8 mouse cellular contexts compared by ENCODE assay signal in genomic region chr11:120349986-120350702, GRCm38 (mm10). TPM values are rescaled to one million over a fixed set of nuclear protein-coding genes. Genes with fewer than 3 reads are reported as not detected.
DNase-seq lines count a peak whose midpoint lies in the region; ATAC-seq and TF ChIP-seq lines count a peak whose summit lies in the region.

No protein-coding gene starts in this region.

- peaks cover 3% of the 10 kb centered on the region for H3K36me3 ChIP-seq in hindbrain, postnatal 0 days (ENCODE audit: insufficient read depth, low read length)

- peak overlapping the region; percentile 98 for H3K4me3 ChIP-seq in gastrocnemius, adult 2 months
- H3K4me3 ChIP-seq in hindbrain, postnatal 0 days (ENCODE audit: low read length) = peak overlapping the region; percentile 99

- peak overlapping the region; percentile 100 for H3K27ac ChIP-seq in gastrocnemius, adult 2 months
- H3K27ac ChIP-seq in hindbrain, postnatal 0 days = peak overlapping the region; percentile 100

- peak; percentile 96 for DNase-seq in R1 (ENCODE audit: low read depth, low spot score)
- DNase-seq in cerebellum, postnatal 25 days = peak; percentile 77 to 88
- DNase-seq in gastrocnemius, adult 2 months = peak; percentile 97
- DNase-seq in hindbrain, postnatal 0 days (ENCODE audit: low spot score) = peak; percentile 92
- DNase-seq in left cerebral cortex, postnatal 10 days (ENCODE audit: extremely low spot score in 1 of 2, low spot score in 2 of 2) = peak; percentile 71 to 92
- peak; percentile 75 for DNase-seq in right cerebral cortex, postnatal 14 days
- DNase-seq in yolk sac, embryonic 10.5 days (ENCODE audit: low spot score) = peak; percentile 97

- H3K27me3 ChIP-seq in hindbrain, postnatal 0 days (ENCODE audit: insufficient read depth, low read length) = no peaks in the 10 kb centered on the region

- peak; percentile 68 for ATAC-seq in hindbrain, postnatal 0 days
- ATAC-seq in megakaryocyte progenitor cell, adult 5-6 weeks (replicated peaks; ENCODE audit: poor library complexity) = peak; percentile 35

- H3K9me3 ChIP-seq in hindbrain, postnatal 0 days (ENCODE audit: low read length) = no peaks in the 10 kb centered on the region

- WGBS in hindbrain, postnatal 0 days = under 1% methylated on average over 67 of the region's 68 CpGs

- intact Hi-C loops in gastrocnemius, adult 2 months (cut with DNase I) = loop anchor here (2.0 kb wide), 1 partner anchor 29 kb away; the partner anchor contains the start of gene Faap100
- intact Hi-C loops in left cerebral cortex, postnatal 10 days (cut with DNase I) = loop anchor here (2.0 to 5.0 kb wide), 2 partner anchors 117 to 163 kb away; partner anchors contain the start of gene Bahcc1

- peak overlapping the region; percentile 97 for H3K4me2 ChIP-seq in hindbrain, postnatal 0 days (ENCODE audit: low read depth, low read length)

- no peak; the same call in 1 of the 2 replicates for TF ChIP-seq CTCF in gastrocnemius, adult 2 months (IDR thresholded peaks at IDR 0.05)
- TF ChIP-seq CTCF in hindbrain, postnatal 0 days (IDR thresholded peaks at IDR 0.05; ENCODE audit: low read depth) = no peak

- H3K4me1 ChIP-seq in hindbrain, postnatal 0 days (ENCODE audit: insufficient read depth, low read length) = peaks cover 16% of the 10 kb centered on the region

- H3K9ac ChIP-seq in hindbrain, postnatal 0 days (replicated peaks; ENCODE audit: low read length) = peak overlapping the region; percentile 100

RNA-seq across cellular contexts. Expression of gene Actg1, which starts 1.8 kb away (rescaled TPM):
- 100 to 1,000 TPM; 201 to 262 TPM for total RNA-seq in gastrocnemius, adult 2 months (2021)
- total RNA-seq in hindbrain, postnatal 0 days (2014; rRNA removed) = 2,410 and 2,568 TPM in 2 replicates
- 3,348 and 3,639 TPM in 2 replicates for polyA plus RNA-seq in hindbrain, postnatal 0 days (2015; fragmentation: Nextera tagmentation; extraction: Ambion mirVana)
- 1,000 to 10,000 TPM; 2,375 to 2,523 TPM for total RNA-seq in left cerebral cortex, postnatal 10 days (2021)
- total RNA-seq in megakaryocyte progenitor cell, adult 5-6 weeks (2015) = 1,607 and 1,783 TPM in 2 replicates
- 724 and 844 TPM in 2 replicates for total RNA-seq in megakaryocyte progenitor cell, adult 5-6 weeks (2017)

RNA-seq across cellular contexts. Expression of gene Fscn2, which starts 11.2 kb away (rescaled TPM):
- total RNA-seq in gastrocnemius, adult 2 months (2021) = under 1 TPM in 1 of 2 experiments, not detected in 1; 0.87 TPM
- total RNA-seq in hindbrain, postnatal 0 days (2014; rRNA removed) = 3.0 and 9.0 TPM in 2 replicates
- polyA plus RNA-seq in hindbrain, postnatal 0 days (2015; fragmentation: Nextera tagmentation; extraction: Ambion mirVana) = 1.5 and 1.9 TPM in 2 replicates
- total RNA-seq in left cerebral cortex, postnatal 10 days (2021) = not detected
- total RNA-seq in megakaryocyte progenitor cell, adult 5-6 weeks (2015) = not detected in 2 replicates
- total RNA-seq in megakaryocyte progenitor cell, adult 5-6 weeks (2017) = not detected in 2 replicates

RNA-seq across cellular contexts. Expression of gene Faap100, which starts 28.4 kb away (rescaled TPM):
- total RNA-seq in gastrocnemius, adult 2 months (2021) = 10 to 100 TPM; 18.5 to 18.8 TPM
- total RNA-seq in hindbrain, postnatal 0 days (2014; rRNA removed) = 175 and 178 TPM in 2 replicates
- 74.6 and 76.4 TPM in 2 replicates for polyA plus RNA-seq in hindbrain, postnatal 0 days (2015; fragmentation: Nextera tagmentation; extraction: Ambion mirVana)
- total RNA-seq in left cerebral cortex, postnatal 10 days (2021) = 10 to 100 TPM; 59.2 to 64.4 TPM
- 10.8 and 11.0 TPM in 2 replicates for total RNA-seq in megakaryocyte progenitor cell, adult 5-6 weeks (2015)
- 6.5 and 7.0 TPM in 2 replicates for total RNA-seq in megakaryocyte progenitor cell, adult 5-6 weeks (2017)

Comparison
In these comparisons a context has a peak if more than half of its experiments do, and no peak if none do; other contexts are left out.
1. Peak in every context shown above with its lines: DNase-seq, ATAC-seq, H3K4me3 ChIP-seq and H3K27ac ChIP-seq.